Mouse (Mus musculus): ENCODE measurements at regions not wholly inside any gene's neighbourhood (a gene's known extent, or its start where the extent isn't known, plus 50 kb on each side); places are given as distances from the start of the nearest gene placed in this dataset.
"Not testable (repeated sequence)": the region's sequence is repeated elsewhere in the genome, so short reads cannot be mapped to it uniquely, and the experiment has no call there.

DNA sequence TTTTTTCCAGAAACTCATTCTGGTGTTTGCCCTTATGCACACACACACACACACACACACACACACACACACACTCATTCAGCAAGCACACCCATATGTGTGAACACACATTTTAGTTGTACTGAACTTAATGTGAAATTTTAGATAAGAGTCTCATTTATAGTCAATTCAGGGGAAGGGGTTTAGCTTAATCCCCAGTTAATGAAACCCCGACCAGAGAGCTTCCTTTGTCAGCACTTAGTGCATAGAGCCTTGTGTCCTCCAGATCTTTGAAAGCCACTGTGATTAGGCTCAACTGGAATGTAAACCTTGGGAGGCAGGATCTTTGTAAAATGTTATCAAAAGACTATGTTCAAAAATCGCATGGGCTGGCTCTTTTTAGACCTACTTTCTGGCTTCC lies 53.4 kb downstream of the Rps12 start:
- DNase-seq: no peak

DNA sequence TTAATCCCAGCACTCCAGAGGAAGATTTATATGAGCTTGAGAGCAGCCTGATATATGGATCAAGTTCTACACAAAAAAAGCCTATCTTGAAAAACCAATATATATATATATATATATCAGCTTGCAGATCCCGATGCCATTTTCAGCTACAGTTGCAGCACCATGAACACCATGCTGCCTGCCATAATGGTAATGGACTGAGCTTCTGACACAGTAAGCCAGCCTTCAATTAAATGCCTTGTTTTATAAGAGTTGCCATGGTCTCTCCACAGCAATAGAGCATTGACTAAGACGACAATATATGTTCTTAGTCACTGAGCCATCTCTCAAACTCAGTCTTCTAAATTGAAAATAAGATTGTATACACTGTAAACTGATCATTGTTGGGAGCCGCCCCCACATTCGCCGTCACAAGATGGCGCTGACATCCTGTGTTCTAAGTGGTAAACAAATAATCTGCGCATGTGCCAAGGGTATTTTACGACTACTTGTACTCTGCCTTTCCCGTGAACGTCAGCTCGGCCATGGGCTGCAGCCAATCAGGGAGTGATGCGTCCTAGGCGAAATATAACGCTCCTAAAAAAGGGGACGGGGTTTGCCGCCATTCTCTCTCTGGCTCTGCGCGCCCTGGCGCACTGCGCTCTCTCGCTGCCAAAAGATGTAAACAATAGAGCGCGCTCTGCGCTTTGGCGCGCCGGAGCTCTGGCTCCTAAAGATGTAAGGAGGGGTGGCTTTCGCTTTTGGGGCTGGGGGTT lies 60.9 kb downstream of the Rps12 start:
- DNase-seq: not testable (repeated sequence)

DNA sequence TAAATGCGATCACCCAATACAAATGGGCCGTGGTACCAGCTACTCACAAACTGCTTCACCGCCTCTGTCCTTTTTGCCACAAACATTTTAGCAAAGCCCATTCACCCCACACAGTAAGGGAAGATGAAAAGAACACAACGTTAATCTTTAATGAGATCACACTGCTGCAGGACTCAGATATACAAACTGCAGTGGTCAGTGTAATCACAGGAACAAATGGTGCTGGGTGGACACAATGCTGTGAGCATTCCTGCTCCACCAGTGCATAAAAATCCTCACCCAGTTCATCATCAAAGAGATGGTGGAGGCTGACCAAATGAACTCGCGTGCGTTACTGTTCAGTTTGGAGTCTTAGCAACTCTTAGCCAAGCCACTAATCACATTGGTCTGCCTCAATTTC lies 69.0 kb downstream of the Rps12 start:
- no peak for DNase-seq

DNA sequence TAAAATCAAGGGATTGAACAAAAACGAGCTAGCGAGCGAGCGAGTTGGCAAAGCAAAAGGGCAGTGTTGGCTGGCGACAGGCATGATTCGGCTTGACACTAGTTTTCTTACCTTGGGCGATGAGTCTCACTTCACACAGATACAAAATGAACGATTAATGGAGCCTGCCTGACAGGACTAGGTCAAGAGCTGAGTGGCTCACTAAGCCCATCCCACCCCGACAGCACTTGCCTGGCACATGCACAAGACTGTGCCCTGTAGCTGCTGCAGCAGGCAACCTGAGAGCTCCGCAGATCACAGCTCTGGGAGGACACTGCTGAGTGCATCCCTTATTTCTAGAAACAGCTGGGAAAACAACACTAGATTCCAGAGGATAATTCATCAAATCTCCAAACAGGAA lies 71.6 kb downstream of the Rps12 start:
- DNase-seq: peak in 1 of 2 experiments; percentile 5

DNA sequence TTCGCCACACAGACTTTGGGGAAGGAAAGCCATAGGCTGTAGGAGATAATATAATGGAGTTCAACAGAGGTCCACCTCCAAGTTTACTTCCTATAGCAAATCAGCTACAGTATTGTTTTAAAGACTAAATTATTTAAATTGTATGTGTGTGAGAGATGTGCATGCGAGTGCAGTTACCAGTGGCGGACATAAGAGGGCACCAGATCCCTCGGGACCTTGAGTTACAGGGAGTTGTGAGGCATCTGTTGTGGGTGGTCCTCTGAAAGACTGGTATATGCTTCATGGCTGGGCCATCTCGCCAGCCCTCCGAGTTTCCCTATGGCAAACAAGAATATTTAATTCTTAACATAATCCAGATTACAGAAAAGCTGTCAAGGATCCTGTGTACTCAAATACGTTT lies 72.0 kb downstream of the Rps12 start:
- DNase-seq: no peak

DNA sequence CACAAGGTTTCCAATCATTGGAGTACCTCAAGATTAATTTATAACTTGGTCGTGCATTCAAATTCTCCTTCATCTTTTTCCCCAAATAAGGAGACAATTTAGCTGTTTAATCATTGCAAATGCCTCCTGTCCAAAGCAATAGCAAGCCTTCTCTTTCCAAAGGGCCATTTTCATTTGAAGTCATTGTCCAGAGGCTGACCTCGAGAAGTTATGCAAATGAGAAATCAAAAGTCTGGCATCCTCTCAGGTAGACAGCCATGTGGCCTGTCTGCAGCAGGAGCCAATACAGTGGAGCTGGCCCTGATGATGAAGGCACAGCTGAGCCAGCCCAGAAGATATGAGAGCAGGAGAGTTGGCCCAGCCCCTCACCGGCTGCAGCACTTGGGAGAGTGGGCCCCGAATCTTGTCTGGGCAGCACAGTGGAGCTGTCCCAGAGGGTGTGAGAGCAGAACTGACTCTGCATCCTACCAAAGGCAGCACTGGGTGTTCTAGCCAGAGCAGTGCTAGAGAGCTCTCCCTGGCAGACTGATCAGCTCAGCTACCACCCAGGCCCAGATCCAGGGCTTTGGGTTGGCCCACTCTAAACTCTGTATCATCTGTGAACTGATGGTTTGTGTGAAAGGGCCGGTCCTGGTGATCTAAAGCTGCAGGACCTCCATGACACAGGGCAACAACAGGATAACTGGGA lies 74.2 kb downstream of the Rps12 start:
- DNase-seq: peak; percentile 66 to 73

DNA sequence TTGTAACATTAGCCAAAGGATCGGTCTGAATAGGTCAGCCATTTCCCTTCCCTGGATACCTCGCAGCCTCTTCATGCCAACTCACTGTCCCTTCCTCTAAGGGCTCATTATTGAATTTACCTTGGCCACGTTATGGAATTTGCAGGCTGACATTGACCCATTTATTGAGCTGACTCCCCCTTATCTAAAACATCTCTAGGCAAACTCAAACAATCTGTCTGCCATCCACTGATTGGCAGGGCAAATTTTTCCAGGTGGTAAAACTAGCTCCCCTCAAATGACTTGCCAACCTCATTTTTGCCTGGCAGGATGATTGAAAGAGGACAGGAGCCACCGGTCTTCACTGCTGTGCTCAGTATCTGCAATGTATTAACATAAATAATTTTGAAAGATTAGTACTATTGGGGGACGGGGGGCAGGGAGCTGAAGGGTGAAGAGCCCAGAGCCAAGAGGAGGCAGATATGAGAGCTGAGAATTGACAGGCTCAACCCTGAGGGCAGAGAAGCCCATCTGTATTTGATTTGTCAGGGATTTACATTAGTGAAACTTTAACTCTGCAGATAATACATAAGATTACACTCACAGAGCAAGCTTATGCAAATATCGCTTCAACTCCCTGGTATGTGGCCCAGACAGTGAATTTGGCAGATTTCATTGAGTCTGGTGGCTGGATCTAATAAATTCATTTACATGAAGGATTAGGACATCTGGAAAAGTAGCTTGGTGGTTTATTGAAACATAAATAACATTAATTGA lies 75.5 kb downstream of the Rps12 start:
- DNase-seq: peak; percentile 33 to 42

DNA sequence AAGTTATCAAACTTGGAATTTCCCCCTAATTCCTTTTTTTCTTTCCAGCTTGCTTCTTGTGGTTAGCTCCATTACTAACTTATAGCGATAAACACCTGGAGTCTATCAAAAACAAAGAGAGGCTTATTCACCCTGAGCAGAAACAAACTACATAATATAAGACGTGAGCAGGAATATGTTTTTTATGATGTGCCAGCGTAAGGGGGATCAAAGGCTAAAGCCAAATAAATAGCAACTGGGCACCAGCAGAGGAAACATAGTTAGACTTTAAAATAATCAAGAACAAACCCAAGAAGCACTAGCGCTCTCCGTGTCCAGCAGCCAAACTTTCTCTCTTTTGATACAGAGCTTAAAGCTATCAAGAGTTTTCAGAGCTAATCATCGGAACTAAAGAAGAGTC lies 76.1 kb downstream of the Rps12 start:
- DNase-seq: no peak

DNA sequence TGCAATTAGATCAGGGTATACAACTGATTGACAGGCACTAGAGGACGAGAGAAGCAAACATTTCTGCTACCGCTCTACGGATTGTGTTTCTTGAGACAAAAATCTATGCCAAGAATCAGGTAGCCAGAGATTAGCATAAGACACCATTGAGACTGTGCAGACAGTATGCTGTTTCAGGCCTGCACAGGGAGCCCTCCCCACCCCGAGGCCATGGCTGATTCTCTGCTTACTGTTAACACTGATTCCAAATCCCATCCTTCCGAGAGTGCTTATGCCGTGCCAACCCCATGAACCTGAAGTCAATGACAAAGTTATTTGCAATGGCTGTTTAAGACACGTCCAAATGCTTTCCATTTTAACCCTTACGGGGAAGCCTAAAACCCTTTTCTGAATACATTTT lies 78.8 kb downstream of the Rps12 start:
- no peak for DNase-seq

DNA sequence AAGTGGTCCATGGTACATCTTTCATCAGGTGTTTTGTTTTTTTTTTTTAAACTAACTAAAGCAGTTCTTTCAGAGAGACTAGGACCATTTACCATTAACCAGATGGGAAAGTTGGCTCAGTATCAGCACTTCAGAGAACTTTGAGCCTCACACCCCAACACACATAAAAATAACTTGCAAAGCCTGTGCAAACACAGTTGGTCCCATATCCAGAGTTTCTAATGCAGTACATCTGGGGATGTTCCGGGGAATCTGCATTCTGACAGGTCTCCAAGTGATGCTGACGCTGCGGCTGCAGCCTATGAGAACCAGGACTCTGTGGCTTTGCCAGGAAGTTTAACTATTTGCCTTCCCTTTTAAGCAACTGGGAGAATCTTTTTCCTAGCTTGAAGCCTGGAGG lies 79.9 kb downstream of the Rps12 start:
- DNase-seq: no peak

DNA sequence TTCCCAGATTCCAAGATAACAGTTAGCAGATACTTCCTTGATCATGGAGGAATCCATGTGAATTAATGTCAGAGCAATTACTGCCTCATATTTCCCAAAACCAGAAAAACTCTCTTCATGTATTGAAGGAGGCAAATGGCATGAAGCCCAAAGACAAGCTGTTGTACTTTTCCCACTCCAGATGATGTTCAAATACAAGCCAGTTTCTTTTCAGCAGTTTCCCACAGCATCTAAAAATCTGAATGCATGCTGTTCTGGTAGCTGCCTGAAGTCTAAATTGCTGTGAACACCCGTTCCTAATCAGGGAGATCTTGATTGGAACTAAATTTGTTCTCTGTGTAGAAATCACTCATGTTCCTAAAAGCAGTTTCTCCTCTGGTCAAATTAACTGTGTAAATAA lies 83.0 kb downstream of the Rps12 start:
- no peak for DNase-seq

DNA sequence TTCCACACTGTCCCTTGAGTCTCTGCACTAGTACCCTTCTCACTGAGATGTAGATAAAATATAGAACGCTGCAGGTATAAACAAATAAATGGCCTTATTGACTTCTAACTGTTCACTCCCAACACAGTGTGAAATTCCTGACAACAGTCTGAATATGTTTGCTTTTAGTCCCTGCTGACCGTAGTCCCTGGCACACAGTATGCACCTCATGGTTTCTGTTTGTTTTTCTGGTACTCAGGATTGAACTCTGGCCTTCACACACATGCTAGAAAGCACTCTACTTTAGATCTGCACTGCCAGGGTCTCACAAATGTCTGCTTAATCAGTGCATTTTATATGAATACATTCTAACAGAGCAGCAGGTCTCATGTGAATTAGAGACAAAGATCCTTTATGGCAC lies 95.8 kb downstream of the Rps12 start:
- DNase-seq: no peak

DNA sequence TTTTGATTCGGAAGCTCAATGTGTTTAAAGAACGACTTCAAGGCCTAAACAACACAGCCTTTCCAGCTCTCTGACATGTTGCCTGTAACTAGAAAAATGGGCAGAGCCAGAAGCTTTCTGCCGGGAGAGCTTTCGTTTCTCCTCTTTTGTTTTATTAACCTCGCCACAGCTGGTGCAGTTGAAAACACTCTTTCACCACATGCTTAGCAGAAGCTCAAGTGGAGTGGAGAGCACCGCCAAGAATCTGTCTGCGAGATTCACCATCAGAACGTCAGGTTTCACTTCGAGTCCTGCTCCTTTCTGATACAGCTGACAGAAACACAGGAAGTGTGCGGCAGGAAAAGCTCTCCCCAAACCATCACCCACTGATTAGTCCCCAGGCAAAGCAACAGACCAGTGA lies 100.1 kb downstream of the Rps12 start:
- DNase-seq: peak; percentile 14 to 22

DNA sequence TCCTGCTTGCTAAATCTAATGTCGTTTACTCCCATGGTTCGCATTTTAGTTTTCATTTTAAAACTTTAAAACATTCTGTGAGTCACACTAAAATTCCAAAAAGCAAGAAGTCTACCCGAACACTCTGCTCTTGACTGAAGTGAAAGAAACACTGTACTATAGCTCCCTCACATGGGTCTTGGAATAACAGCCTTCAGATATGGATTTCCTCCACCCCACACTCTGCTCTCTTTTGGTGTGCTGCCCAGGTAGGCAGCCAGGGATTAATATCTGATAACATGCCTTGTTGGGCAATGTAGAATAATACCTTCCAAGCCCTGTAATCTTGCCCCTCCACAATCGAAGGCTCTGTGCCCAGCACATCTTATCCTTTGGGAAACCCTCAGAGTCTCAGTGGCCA lies 104.0 kb downstream of the Rps12 start:
- DNase-seq: peak; percentile 22 to 26

DNA sequence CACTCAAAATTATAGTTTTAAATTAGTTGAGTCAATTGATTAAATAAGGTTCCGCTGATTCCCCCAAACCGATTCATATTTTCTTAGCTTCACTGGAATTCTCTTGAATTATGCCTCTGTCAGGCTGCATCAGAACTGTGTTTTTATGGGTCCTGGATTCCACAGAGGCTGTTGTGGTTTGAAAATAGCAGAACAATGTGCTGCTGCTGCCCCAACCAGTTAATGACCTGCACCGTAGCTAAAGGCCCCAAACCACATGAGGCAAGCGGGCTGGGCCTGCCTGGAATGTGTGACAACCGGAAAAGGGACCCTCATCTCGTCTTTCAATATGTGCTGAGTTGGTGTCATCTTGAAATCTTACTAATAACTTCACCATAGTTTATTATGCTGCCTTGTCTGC lies 111.2 kb downstream of the Rps12 start:
- DNase-seq: no peak

DNA sequence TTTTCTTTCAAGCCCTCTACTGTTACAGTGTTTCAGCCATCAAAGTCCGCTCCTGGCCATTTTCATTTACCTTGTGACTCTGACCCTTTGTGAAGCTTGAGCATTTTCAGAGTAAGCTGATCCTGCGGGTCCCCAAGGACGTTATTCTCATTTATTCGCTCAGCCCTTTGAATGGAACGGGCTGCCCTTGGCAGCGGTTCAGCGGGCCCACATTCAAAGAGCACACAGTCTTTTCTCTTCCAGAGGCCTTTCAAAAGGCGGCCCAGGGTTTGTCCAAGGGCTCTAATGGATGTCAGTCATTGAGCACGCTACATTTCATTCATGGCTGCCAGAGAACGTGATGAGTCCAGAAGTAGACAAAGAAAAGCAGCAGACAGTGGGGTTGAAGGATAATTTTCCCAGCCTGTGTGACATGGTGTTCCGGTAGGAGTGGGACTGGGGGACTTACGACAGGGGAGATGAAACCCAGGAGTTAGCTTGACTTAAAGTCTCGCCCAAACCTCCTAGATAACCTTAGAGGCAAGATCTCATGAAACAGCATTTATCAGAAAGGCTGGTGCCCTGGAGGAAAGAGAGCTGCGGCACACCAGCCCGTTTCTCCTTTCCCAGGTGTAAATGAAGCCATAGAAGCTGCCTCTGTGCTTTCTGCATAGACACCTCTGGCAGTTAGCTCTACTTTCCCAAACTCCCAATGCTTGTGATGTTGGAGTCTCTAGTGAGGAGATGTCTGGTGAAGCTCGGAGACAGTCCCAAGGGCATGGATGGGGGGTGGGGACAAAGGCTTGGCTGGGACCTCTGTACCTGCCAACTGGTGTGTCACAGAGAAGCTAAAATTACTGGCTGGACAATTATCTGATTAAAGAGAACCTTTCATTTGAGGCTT lies 112.2 kb downstream of the Rps12 start:
- peak; percentile 73 to 81 for DNase-seq

DNA sequence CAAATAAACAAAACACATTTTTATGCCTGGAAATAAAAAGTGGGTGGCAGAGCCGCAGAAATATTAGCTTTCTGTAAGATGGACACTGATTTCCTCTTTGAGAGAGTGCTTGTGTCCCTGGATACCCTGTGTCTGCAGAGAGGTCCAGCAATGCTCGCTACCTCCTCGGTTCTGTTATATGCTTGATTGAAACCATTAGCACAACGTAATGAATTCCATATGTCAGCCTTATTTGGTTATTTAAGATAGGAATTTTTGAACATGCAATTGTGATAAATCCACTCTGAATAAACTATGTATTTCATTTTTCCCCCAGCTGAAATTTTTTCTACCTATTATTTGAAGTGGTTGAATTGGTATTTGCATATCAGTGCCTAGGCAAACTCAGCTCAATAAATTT lies 114.8 kb downstream of the Rps12 start:
- DNase-seq: no peak

DNA sequence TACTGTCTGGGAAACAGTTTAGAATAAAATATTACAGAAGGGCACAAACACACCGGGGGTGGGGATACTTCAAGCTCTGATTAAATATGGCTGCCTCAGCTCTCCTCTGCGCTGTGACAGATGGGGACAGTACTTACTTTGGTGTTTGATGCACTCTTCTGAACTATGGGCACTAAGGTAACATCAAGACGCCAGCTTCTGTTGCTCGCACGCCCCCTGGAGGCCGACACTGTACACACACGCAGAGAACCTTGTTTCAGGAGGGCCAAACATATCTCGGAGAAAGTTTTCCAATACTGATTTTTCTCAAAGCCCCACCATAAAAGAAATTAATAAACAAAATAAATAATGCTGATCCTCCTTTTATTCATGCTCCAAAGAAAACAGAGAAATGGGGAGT lies 115.6 kb downstream of the Rps12 start:
- DNase-seq: peak; percentile 47 to 60

DNA sequence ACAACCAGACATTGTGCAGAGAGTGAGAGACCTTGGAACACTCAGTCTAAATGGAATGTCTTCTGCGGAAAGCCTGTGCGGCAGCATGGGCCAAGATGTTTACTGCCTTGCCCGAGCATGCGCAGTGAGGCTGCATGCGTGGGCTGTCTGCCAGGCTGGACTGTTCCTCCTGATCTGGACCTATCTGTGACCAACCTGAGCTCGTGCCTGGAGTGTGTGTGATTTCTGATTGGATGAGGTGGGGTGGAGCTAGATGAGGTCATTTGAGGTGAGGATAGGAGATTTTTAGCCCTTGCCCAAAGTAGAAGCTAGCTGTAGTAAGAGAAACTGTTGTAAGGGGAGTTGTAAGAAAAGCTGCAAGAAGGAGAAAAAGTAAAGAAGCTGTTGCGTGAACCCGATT lies 121.2 kb downstream of the Rps12 start:
- DNase-seq: peak; percentile 38 to 42

DNA sequence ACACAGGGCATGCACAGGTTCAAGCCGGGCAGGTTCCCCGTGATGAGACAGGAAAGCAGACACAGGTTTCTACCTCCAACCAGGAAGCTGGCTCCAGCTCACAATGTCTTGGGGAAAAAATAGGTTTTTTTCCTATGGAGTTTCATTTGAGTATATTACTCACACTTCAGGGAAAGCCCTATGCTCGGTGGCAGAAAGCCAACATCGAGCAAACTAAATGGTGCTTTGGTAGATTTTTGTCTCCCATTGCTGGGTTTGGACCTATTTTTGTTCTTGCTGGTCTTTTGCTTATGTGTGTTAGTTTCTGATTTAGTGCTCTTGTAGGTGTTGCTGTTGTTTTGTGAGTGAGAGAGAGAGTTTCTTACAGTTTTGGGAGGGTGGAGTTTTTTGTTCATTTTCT lies 160.9 kb downstream of the Rps12 start:
- DNase-seq: peak; percentile 6 to 18

DNA sequence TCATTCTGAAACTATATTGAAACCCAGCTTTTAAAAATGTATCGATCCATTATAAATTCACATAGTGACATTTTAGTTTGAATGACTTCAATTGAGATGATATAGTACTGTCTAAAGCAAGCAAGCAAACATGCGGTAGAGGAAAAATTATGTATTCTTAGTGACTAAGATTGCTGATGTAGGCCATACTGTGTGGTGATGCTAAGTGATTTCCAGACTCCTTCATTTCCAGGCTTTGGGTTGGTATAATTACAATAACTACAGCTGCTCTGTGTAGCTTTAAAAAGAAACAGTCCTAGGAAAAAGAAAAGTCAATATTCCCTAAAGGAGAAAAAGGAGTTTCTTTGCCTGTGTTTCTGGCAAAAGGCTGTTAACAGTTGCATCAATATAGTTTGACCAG lies 175.0 kb downstream of the Rps12 start:
- no peak for DNase-seq

DNA sequence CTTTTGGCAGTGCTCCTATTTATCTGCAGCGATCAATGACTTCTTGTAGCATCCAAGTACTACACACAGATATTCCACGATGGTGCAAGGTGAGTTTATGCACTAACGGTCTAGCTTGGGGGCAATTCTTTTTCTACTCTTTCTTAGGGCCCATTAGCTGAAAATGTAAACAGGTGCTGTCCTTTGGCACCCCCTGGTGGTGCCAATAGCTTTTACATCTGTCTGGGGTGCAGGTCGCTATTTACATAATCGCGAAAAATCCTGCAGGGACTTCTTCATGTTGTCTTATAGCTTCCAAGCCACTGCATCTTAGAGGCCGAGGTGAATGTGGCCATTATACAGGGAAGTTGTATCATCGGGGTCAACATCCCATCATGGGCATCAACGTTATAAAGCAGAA lies 175.9 kb downstream of the Rps12 start:
- peak; percentile 77 to 80 for DNase-seq

DNA sequence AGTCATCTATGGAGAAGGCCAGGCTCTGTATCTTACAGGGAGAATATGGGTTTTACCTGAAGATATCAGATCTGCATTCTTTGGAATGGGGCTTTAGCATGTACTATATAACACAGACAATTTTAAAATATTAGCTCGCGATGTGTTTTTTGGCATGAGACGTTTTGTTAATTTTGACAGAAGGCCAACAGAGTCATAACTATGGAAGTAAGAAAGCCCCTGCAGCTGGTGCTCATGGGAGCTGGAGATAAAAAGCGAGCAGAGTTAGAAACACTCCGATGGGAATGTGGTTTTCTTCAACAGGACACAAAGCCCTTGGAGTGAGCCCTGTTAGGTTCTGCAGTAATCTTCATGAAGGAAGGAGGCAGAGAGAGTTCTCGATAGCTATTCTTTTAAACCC lies 176.6 kb downstream of the Rps12 start:
- no peak for DNase-seq
